Mouse (Mus musculus) spleen, adult 2 months (tissue): ENCODE data around the gene 4931428F04Rik.

ENCODE experiments used
- CTCF ChIP-seq: fragments of 200-500 bp; IDR thresholded peaks from 2 replicates; pipeline ENCODE4 v1.5.1; 2011; ENCODE audit warnings: mild to moderate bottlenecking, inconsistent platforms; ENCODE audit not compliant: insufficient read depth, insufficient read length, insufficient replicate concordance; ENCODE audit errors: extremely low read depth
- POLR2A ChIP-seq: fragments of 200-500 bp; IDR thresholded peaks from 2 replicates; pipeline ENCODE4 v1.6.1; 2011; ENCODE audit warnings: low read depth, low read length, inconsistent platforms

DNA sequence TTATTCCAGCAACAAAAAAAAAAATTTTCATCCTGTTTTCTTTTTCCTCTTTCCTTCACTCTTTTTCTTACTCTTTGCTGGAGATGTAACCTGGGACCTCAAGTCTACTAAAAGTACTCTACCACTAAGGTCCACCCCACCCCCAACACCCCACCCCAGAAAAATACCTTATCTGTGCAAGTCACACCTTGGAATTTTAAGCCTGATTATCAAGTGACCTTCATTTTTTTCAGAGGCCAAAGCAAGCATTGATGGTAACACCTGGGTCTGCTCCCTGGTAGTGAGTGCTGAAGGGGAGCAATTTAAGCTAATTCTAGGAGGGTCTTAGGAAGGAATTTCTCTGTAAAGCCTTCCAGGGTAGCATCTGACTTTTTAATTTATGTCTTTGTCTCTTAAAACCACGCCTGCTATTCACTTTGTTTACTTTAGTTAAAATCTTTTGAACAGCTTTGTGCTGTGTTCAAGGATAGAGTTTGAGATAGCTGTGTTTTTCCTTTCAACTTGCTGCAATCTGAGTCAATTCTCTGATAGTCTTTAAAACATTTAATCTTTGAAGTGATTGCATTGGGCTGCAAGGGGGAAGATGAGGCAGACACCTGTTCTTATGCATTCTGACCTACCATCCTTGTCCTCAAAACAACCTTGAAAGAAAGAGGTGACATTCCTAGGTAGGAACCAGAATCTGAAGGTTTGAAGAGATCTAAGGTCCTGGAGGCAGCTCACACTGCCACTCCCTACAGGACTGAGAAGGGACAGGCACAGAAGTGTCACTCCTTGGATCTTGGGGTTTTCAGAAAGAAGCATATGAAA lies 56.3 kb downstream of the 4931428F04Rik start:
- TF ChIP-seq CTCF (no peak), POLR2A (no peak)
